Comparison of ENCODE assay signal across 26 mouse cellular contexts in genomic region chr2:110042861-110043760, GRCm38 (mm10). TPM values are rescaled to one million over a fixed set of nuclear protein-coding genes. Genes with fewer than 3 reads are reported as not detected.
DNase-seq lines count a peak whose midpoint lies in the region; ATAC-seq and TF ChIP-seq lines count a peak whose summit lies in the region.
"Had no signal": no experiment of that assay in that cellular context is flagged by ENCODE, and none has a peak within 500 bp of the region (broad histone marks: within the 10 kb centered on the region; RNA-seq: fewer than 3 reads in every experiment).

No protein-coding gene starts in this region.

- no peak for TF ChIP-seq CTCF in lung, embryonic 14.5 days (IDR thresholded peaks at IDR 0.05; ENCODE audit: low read depth)

- H3K9me3 ChIP-seq in heart, embryonic 11.5 days (replicated peaks; ENCODE audit: control insufficient read depth, low read length): no peaks in the 10 kb centered on the region
- H3K9me3 ChIP-seq in hindbrain, embryonic 11.5 days (ENCODE audit: control insufficient read depth, low read length): no peaks in the 10 kb centered on the region
- no peaks in the 10 kb centered on the region for H3K9me3 ChIP-seq in hindbrain, embryonic 13.5 days
- no peaks in the 10 kb centered on the region for H3K9me3 ChIP-seq in lung, embryonic 14.5 days (ENCODE audit: low read depth, low read length)
- no peaks in the 10 kb centered on the region for H3K9me3 ChIP-seq in intestine, embryonic 16.5 days (ENCODE audit: control insufficient read depth, low read length)
- H3K9me3 ChIP-seq: embryonic facial prominence, embryonic 12.5 days; forebrain, embryonic 12.5 days; hindbrain, embryonic 15.5 days; limb, embryonic 15.5 days; lung, embryonic 15.5 days had no signal

- 54% methylated on average over 5 of the region's 5 CpGs for WGBS in heart, embryonic 11.5 days (ENCODE audit: insufficient replicate concordance)
- WGBS in hindbrain, embryonic 11.5 days: 67% methylated on average over 5 of the region's 5 CpGs
- WGBS in hindbrain, embryonic 13.5 days: 67% methylated on average over 5 of the region's 5 CpGs
- WGBS in lung, embryonic 14.5 days: 33% methylated on average over 5 of the region's 5 CpGs
- WGBS in intestine, embryonic 16.5 days: 50% methylated on average over 5 of the region's 5 CpGs

- peaks cover 3% of the 10 kb centered on the region; the same call in 1 of the 2 replicates for H3K4me1 ChIP-seq in heart, embryonic 11.5 days (ENCODE audit: control insufficient read depth, insufficient read depth, low read length)
- H3K4me1 ChIP-seq in hindbrain, embryonic 11.5 days (replicated peaks; ENCODE audit: control insufficient read depth, insufficient read depth, low read length): no peaks in the 10 kb centered on the region
- no peaks in the 10 kb centered on the region for H3K4me1 ChIP-seq in hindbrain, embryonic 13.5 days (replicated peaks)
- H3K4me1 ChIP-seq in lung, embryonic 14.5 days (ENCODE audit: insufficient read depth): no peaks in the 10 kb centered on the region
- H3K4me1 ChIP-seq in intestine, embryonic 16.5 days (ENCODE audit: control insufficient read depth, insufficient read depth, low read length): no peaks in the 10 kb centered on the region
- H3K4me1 ChIP-seq: embryonic facial prominence, embryonic 12.5 days; forebrain, embryonic 12.5 days; hindbrain, embryonic 15.5 days; lung, embryonic 15.5 days had no signal

- H3K4me2 ChIP-seq in heart, embryonic 11.5 days: no peak overlapping the region
- H3K4me2 ChIP-seq in hindbrain, embryonic 11.5 days (replicated peaks; ENCODE audit: low read depth, low read length): no peak overlapping the region
- no peak overlapping the region for H3K4me2 ChIP-seq in hindbrain, embryonic 13.5 days
- H3K4me2 ChIP-seq in lung, embryonic 14.5 days: no peak overlapping the region
- H3K4me2 ChIP-seq in intestine, embryonic 16.5 days (ENCODE audit: low read depth, low read length): no peak overlapping the region
- H3K4me2 ChIP-seq: embryonic facial prominence, embryonic 12.5 days; forebrain, embryonic 12.5 days; hindbrain, embryonic 15.5 days; limb, embryonic 15.5 days; lung, embryonic 15.5 days had no signal

- intact Hi-C loops in heart, postnatal 10 days (cut with DNase I): no loop called here

- DNase-seq in heart, postnatal 10 days: no peak
- DNase-seq in hindbrain, embryonic 11.5 days (ENCODE audit: low spot score): no peak
- DNase-seq in lung, embryonic 14.5 days: no peak
- no peak for DNase-seq in lung, postnatal 25 days (ENCODE audit: low spot score)
- no peak for DNase-seq in layer of hippocampus, adult 9-11 months
- DNase-seq: adrenal gland, adult 2 months; cerebellum, adult 11 months; cerebellum, adult 9-11 months; gastrocnemius, postnatal 36 days; heart, postnatal 14 days; kidney, postnatal 4 days; left cerebral cortex, postnatal 4 days; lung, postnatal 4 days; right cerebral cortex, postnatal 14 days; thymus, adult 2 months had no signal

- H3K27me3 ChIP-seq in heart, embryonic 11.5 days (ENCODE audit: control insufficient read depth, insufficient read depth, low read length): no peaks in the 10 kb centered on the region
- H3K27me3 ChIP-seq in hindbrain, embryonic 11.5 days (ENCODE audit: control insufficient read depth, insufficient read depth, low read length): no peaks in the 10 kb centered on the region
- H3K27me3 ChIP-seq in hindbrain, embryonic 13.5 days: no peaks in the 10 kb centered on the region
- H3K27me3 ChIP-seq in lung, embryonic 14.5 days (ENCODE audit: insufficient read depth, low read length): no peaks in the 10 kb centered on the region
- no peaks in the 10 kb centered on the region for H3K27me3 ChIP-seq in intestine, embryonic 16.5 days (replicated peaks; ENCODE audit: control insufficient read depth, insufficient read depth, low read length)
- H3K27me3 ChIP-seq: embryonic facial prominence, embryonic 12.5 days; forebrain, embryonic 12.5 days; hindbrain, embryonic 15.5 days; limb, embryonic 15.5 days; lung, embryonic 15.5 days; Patski had no signal

- H3K9ac ChIP-seq in heart, embryonic 11.5 days (ENCODE audit: low read depth, low read length): no peak overlapping the region
- H3K9ac ChIP-seq in hindbrain, embryonic 11.5 days (ENCODE audit: low read depth, low read length): no peak overlapping the region
- H3K9ac ChIP-seq in hindbrain, embryonic 13.5 days: no peak overlapping the region
- no peak overlapping the region for H3K9ac ChIP-seq in lung, embryonic 14.5 days
- H3K9ac ChIP-seq in intestine, embryonic 16.5 days (ENCODE audit: low read depth, low read length): no peak overlapping the region
- H3K9ac ChIP-seq: embryonic facial prominence, embryonic 12.5 days; forebrain, embryonic 12.5 days; hindbrain, embryonic 15.5 days; limb, embryonic 15.5 days; liver, embryonic 14.5 days; lung, embryonic 15.5 days had no signal

- H3K27ac ChIP-seq in heart, embryonic 11.5 days (ENCODE audit: low read depth, low read length): 0 out of 2 replicates have a peak overlapping the region, but pooled peaks have one; percentile 5
- H3K27ac ChIP-seq in hindbrain, embryonic 11.5 days (ENCODE audit: low read depth, low read length): no peak overlapping the region
- no peak overlapping the region for H3K27ac ChIP-seq in hindbrain, embryonic 13.5 days
- H3K27ac ChIP-seq in lung, embryonic 14.5 days (ENCODE audit: low read depth): 0 out of 2 replicates have a peak overlapping the region, but pooled peaks have one; percentile 12
- no peak overlapping the region for H3K27ac ChIP-seq in intestine, embryonic 16.5 days (ENCODE audit: low read length)
- H3K27ac ChIP-seq: embryonic facial prominence, embryonic 12.5 days; forebrain, embryonic 12.5 days; hindbrain, embryonic 15.5 days; limb, embryonic 15.5 days; liver, embryonic 14.5 days; lung, embryonic 15.5 days; stomach, postnatal 0 days had no signal

- no peaks in the 10 kb centered on the region; the same call in 1 of the 2 replicates for H3K36me3 ChIP-seq in heart, embryonic 11.5 days (ENCODE audit: control insufficient read depth, insufficient read depth, low read length)
- no peaks in the 10 kb centered on the region for H3K36me3 ChIP-seq in hindbrain, embryonic 11.5 days (ENCODE audit: control insufficient read depth, insufficient read depth, low read length)
- H3K36me3 ChIP-seq in hindbrain, embryonic 13.5 days: no peaks in the 10 kb centered on the region
- H3K36me3 ChIP-seq in lung, embryonic 14.5 days (ENCODE audit: insufficient read depth): 0 out of 2 replicates have a peak, but pooled peaks cover 3% of the 10 kb centered on the region
- no peaks in the 10 kb centered on the region for H3K36me3 ChIP-seq in intestine, embryonic 16.5 days (ENCODE audit: control insufficient read depth, insufficient read depth, low read length)
- H3K36me3 ChIP-seq: forebrain, embryonic 12.5 days; hindbrain, embryonic 15.5 days; limb, embryonic 15.5 days; lung, embryonic 15.5 days had no signal

- H3K4me3 ChIP-seq in heart, embryonic 11.5 days (ENCODE audit: low read depth, low read length): no peak overlapping the region
- no peak overlapping the region for H3K4me3 ChIP-seq in hindbrain, embryonic 11.5 days (ENCODE audit: low read depth, low read length)
- H3K4me3 ChIP-seq in hindbrain, embryonic 13.5 days: no peak overlapping the region
- no peak overlapping the region for H3K4me3 ChIP-seq in lung, embryonic 14.5 days (ENCODE audit: low read depth, low read length)
- no peak overlapping the region for H3K4me3 ChIP-seq in intestine, embryonic 16.5 days (ENCODE audit: low read length)
- H3K4me3 ChIP-seq: embryonic facial prominence, embryonic 12.5 days; forebrain, embryonic 12.5 days; hindbrain, embryonic 15.5 days; limb, embryonic 15.5 days; lung, embryonic 15.5 days had no signal

- peak; percentile 68; the same call in 1 of the 2 replicates for ATAC-seq in heart, embryonic 11.5 days (replicated peaks; ENCODE audit: insufficient number of reproducible peaks, low FRiP score, low TSS enrichment)
- 0 out of 2 replicates have a peak, but pooled peaks have one; percentile 33 for ATAC-seq in hindbrain, embryonic 11.5 days (ENCODE audit: low FRiP score)
- ATAC-seq in hindbrain, embryonic 13.5 days (ENCODE audit: low FRiP score): no peak
- peak; percentile 60; the same call in 1 of the 2 replicates for ATAC-seq in lung, embryonic 14.5 days (ENCODE audit: insufficient read depth)
- 0 out of 2 replicates have a peak, but pooled peaks have one; percentile 59 for ATAC-seq in intestine, embryonic 16.5 days
- ATAC-seq: Patski had no signal

RNA-seq across cellular contexts. Expression of gene Ccdc34, which starts 25.5 kb away (rescaled TPM):
- polyA plus RNA-seq in heart, embryonic 11.5 days (2014; fragmentation: Nextera tagmentation; extraction: Ambion mirVana): 27.4 and 31.3 TPM in 2 replicates
- 10 to 100 TPM; 12.4 to 14.0 TPM for total RNA-seq in heart, postnatal 10 days (2021)
- polyA plus RNA-seq in hindbrain, embryonic 11.5 days (2014; fragmentation: Nextera tagmentation; extraction: Ambion mirVana): 57.4 and 65.0 TPM in 2 replicates
- 37.8 and 39.6 TPM in 2 replicates for polyA plus RNA-seq in hindbrain, embryonic 13.5 days (2015; fragmentation: Nextera tagmentation; extraction: Ambion mirVana)
- 36.9 and 39.5 TPM in 2 replicates for polyA plus RNA-seq in lung, embryonic 14.5 days (2014; fragmentation: Nextera tagmentation; extraction: Ambion mirVana)
- 34.5 and 40.0 TPM in 2 replicates for polyA plus RNA-seq in intestine, embryonic 16.5 days (2015; fragmentation: Nextera tagmentation; extraction: Ambion mirVana)

Comparison
In these comparisons a context has a peak if more than half of its experiments do, and no peak if none do; other contexts are left out.
1. H3K27ac ChIP-seq: peak in heart, embryonic 11.5 days (single experiment) and lung, embryonic 14.5 days (single experiment); none in hindbrain, embryonic 11.5 days (single experiment), hindbrain, embryonic 13.5 days (single experiment) and intestine, embryonic 16.5 days (single experiment).